Mouse (Mus musculus) cerebellum, adult 9-11 months (tissue): Measurements from ENCODE around the gene Taf3.

ENCODE experiments used
- DNase-seq: peaks from one replicate; pipeline ENCODE4 v3.0.0; 2022

Taf3 gene

DNA sequence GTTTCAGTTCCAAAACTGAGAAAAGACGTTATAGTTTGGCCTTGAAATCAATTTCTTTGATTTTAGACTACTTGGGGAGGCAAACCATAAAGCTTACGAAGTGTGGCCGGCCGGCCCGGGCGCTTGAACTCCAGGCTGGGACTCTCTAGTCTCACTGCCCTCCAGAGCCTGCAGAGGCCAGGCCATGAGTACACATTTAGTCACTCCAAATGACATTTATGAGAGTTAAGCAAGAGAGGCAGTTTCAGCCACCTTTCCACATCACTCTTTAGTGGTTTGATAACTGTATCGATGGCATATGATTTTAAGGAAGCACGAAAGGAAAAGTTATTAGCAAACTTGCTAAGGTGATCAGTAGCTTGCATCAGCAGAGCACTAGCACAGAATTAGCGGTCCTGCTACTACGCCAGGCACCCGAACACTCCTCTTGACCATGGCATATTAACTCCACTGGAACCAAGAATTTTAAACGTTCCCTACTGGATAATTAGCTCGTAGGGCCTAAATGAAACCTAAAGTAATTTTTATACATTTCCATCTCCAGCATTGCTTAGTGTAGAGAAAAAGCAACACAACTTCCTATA, 38.6 kb downstream of the Taf3 start:
- DNase-seq: no peak

DNA sequence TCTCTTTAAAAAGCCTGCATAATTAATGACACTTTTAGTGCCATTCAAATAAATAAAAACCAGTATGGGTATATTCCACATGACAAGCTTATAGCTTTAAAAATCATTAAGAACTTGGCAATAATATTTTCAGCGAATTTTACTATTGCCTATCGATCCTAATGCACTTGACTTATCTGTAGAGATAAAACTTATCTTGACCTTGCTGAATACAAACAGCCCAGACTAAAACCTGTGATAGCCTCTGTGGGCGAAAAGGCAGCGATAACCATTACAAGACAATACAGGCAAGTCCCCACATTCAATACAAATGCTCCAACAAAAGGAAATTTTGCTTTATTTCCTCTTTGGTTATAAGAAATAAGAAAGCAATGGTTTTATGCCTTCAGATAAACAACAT, 39.8 kb downstream of the Taf3 start:
- DNase-seq: no peak

DNA sequence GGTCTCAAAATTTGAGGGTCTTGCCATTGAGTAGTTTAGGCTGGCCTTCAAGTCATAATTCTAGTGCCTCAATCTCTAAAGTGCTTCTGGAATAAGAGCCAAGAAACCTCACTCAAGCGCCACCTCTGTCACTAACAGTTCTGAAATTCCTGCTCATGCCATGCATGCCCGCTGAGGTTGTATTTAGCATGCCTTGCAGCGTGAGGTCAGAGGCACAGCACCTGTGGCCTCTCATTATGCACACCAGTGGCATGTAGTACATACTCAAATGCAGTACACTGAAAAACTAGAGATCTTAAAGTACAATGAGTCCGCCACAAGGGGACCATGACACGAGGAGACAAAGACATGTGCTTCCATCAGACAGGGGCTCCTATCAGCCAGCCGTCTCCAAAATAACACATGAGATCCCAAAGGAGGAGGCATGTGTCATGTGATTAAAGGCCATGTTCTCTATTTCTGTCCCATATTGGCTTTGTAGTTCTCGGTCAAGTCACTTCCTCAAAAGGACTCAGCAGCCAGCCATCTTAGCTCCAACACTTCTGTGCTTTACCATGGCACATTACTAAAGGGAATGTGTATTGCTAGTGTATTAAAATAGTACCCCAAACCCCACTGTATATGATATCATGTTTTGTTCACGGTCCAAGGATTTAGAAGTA, 43.3 kb downstream of the Taf3 start:
- no peak for DNase-seq

GRCm38 (mm10) chr2:10003358-10003757, 45.0 kb downstream of the Taf3 start:
- peak; percentile 24 for DNase-seq

- DNase-seq: no peak
Measured at GRCm38 (mm10) chr2:10001591-10001990, 46.8 kb downstream of the Taf3 start.

DNA sequence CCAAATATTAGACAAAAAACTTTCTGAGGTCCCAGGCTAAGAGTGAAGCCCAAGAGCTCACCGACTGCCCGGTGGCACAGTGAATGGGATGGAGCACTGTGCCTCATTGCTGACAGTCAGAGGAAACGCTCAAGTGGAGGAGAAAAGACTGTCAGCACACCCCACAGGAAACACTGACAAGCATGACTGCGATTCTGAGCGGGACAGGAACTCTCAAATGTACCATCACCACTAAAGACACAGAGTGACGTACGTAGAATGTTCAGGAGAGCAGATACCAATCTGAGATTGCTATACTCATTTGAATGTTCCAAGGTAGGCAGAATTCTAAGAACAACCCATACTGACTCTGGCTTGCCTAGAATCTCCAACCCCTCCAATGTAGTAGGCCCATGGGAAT, 50.9 kb downstream of the Taf3 start:
- DNase-seq: no peak

DNA sequence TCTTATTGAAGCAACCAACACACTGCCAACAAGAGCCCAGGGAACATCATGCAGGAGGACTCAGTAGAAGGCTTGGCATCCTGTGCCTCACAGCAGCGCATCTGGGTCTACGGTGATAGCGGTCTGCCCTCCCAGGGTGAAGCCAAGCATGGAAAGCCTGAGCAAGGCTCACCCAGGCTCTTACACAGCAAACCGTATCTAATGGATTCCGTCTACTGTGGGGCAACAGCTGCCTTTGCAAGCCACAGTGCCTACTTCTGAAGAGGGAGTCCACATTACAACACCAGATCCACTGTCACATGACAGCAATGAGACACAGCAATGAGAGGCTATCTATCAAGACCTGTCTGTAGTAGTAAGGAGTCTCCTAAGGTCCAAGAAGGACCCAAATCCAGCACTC, 52.3 kb downstream of the Taf3 start:
- no peak for DNase-seq

DNA sequence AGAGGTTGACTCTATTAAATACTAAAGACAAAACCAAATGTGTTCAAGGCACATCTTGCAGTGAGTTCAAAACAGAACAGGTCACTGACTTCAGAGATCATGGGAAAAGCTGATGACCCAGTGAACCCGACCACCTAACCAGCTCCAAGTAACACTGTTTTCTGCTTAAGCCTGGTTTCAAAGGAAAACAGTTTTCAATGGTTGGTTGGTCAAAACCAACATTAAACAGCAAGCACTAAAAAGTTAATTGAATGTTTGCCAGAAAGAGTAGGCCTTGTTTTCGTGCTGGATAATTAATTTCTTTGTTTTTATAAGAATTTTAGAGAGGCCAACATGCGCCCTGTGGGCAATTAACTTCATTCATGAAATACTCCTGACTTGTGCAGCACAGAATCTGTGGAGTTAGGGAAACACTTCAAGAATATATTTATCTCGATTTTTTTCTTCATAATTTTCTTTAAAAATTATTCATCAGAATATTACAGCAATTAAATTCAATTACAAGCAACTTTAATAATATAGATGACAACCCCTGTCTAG, 57.6 kb downstream of the Taf3 start:
- DNase-seq: no peak

DNA sequence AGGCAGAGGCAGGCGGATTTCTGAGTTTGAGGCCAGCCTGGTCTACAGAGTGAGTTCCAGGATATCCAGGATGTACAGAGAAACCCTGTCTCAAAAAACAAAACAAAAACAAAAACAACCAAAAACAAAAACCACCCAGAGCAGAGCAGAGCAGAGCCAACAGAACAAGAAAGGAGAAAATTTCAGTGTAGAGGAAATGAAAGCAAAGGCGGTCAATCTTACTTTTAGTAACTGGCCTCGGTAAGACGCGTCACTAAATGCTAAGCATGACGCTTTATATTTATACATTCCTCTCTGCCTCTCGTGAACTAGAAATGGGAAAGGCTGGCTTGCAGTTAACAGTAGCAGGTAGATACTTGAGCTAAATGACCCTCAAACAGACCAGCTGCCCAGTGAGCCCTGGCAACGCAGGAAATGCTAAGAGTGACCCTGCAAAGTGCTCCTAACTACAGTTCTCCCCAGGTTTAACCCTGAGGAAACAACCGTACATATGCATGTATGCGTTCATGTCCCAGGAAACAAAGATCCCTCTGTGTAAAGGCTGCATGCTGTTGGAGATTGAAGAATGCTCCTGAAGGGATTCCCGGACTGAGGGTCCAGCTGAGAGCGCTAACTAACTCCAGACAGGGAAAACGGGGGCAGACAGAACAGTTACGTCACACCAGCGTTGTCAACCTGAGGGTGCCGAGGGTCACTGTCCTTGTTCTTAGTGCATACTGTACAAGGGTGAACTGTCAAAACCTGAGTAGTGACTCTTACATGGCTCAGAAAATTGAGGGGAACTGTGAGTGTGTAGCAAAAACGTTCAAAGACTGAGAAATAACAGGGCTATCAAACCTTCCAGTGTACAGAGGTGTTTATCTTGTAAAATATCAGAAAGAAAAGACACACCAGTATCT, 58.5 kb downstream of the Taf3 start:
- no peak for DNase-seq

GRCm38 (mm10) chr2:9988290-9988689, 60.1 kb downstream of the Taf3 start:
- DNase-seq: no peak

DNA sequence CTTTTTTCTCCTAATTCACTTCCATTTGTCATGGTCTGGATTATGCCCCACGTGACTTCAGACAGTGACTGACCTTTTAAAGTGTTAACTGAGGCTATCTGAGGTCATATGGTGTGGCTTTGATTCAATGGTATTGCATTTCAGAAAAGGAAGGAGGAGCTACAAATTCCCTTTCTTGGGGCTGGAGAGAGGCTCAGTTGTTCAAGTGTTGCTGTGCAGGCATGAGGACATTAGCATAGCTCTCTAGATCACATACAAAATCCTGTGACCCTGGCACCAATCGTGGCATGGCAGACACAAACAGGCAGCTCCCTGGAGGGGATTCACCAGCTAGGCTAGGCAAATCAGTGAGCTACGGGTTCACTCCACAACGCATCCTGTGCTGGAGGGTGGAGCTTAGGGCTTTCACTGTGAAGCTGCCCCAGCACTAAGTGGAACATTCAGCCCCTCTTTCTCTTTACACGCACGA, 62.4 kb downstream of the Taf3 start:
- no peak for DNase-seq

- DNase-seq: no peak
Measured at GRCm38 (mm10) chr2:9982446-9982845, 66.0 kb downstream of the Taf3 start.

- no peak for DNase-seq
Measured at GRCm38 (mm10) chr2:9971927-9972326, 76.5 kb downstream of the Taf3 start.

GRCm38 (mm10) chr2:9970579-9970978, 77.8 kb downstream of the Taf3 start:
- no peak for DNase-seq

DNA sequence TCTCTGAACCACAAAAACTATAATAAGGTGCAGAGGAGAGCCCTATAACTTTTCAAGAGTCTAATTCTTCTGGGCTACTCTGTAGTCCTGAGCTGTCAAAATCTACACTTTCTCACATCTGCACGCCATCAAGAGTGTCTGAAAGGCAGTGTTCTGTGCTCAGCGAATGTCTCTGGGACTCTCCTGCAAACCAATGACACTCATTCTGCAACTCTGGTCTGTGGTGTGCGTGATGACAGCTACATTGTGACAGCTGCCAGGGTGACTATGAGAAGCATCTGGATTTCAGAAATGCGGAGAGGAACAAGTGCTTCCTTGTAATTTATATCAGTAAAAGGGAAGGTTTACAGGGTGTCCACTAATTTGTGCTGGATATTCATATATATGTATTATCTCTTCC, 78.2 kb downstream of the Taf3 start:
- DNase-seq: no peak

GRCm38 (mm10) chr2:9969734-9970133, 78.7 kb downstream of the Taf3 start:
- no peak for DNase-seq

DNA sequence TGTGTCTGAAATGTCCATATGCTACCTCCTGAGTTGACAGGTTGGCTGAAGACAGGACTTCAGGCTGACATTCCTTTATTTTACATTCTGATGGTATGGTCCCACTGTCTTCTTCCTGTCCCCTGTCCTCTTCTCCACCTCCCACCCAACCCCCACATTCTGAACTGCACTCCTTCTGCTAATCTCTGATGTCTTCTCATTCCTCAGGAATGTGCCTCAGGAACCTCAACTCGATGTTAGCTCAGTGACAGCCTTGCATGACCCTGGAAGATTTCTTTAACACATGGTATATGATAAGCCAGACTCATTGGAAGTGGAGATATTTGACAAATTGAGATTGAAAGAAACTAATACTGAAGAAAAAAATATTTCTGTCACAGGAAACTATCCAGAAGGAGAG, 81.8 kb downstream of the Taf3 start:
- no peak for DNase-seq

GRCm38 (mm10) chr2:9965608-9966007, 82.8 kb downstream of the Taf3 start:
- no peak for DNase-seq

DNA sequence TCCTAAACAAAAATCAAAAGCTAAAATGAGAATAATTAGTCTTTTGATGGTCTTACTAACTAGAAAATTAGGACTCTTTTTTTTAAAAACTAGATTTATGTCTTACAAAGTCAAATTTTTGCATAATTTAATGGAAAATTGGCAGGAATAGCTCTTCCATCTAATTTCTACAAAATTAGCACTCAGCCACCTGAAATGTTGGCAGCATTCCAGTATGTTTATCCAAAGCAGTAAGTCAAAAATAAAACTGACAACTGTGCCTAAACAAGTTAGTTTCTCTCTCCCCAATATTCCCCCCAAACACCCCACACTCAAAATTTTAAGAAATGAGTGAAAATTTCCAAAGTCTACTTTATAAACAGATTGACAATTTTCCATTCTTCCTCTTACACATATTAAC, 85.5 kb downstream of the Taf3 start:
- no peak for DNase-seq

DNA sequence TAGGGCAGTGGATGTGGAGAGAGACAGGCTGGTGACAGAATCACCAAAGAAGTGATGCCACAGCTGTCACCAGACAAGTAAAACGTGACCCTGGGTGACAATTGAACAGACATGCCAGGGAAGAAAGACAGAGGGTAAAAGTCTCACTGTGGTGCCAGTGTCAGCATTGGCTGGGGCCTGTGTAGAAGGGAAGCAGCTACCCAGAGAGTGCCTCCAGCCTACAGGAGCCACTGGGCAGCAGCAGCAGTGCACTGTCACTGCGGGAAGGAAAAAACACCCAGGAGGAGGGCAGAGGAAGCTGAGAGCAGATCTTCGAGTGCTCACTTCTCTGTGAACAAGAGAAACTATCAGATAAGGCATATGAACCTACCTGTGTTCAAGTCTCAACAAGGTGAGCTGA, 86.7 kb downstream of the Taf3 start:
- no peak for DNase-seq

DNA sequence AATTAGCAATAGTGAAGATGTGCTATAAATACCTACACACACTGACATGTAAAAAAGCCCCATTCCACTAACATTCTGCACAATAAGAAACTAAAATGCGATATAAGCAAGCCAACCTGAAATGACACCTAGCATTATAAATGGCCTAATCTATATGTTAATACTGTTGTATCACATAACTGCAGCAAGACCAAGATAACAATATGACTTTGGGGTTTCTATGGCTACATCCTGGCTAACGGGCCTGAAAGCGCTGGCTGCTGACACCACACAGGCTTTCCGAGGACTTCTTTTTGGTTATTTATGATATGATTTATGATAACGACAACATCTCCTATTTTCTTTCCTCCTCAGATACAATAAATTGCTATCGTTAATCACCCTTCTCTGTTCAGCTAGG, 90.4 kb downstream of the Taf3 start:
- no peak for DNase-seq

DNA sequence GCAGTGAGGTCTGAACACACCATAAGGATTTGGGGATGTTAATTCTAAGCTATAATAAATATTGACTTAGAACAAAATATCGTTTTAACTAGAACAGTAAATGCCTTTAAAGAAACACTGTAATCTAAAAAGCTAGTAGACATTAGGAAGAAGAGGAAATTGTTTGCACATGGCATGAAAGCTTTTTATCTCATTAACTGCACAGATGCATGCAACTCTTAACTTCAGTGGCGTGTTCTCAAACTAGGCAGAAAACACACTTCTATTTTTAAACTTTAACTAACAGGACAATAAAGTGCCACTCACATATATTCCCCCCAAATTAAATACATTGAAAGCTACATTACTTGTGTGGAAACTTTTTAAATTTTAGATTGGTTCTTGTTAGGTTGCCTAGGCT, 91.8 kb downstream of the Taf3 start:
- DNase-seq: no peak
